Mouse (Mus musculus): Measurements from ENCODE around the gene Slc35b2.
A peak's percentile ranks its signal among the peaks of the same experiment; 100 is the strongest.

Slc35b2 gene

DNA sequence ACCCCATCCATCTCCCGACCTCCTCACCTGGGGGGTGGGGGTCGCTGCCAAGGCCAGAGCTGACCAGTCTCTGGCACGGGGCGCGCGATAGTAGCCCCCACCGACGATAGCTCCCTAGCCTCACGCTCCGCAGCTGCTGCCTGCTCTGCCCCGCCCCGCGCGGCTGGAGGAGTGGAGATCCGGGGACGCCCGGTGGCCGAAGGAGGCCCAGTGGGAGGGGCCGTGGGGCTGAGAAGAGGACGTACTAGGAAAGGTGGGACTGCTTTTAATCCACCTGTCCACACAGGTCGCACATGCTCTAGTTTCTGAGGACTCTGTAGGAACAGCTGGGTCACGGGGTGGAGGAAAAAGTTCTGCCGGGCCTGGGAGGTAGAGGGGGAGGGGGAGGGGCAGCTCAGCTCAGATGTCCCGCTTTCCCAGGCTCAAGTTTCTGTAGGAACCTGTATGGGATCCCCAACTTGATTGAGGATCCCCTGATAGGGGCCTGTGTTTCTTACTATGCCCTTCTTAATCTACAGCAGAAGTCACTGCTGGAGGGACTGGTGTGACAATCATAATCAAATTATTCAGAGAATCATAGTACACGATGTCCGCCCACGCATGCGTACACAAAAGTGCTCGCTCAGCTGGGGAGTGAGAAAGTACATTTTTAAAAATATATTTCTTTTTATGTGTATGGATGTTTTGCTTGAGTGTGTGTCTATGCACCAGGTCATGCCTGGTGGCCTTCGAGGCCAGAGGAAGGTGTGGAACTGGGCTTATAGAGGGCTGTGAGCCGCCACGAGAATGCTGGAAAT lies 36.0 kb downstream of the Slc35b2 start, which contains the start of gene Slc29a1:
Gene Slc29a1, minus strand, starts transcription at position 161 of the 797 bp plus-strand sequence.
- peak; percentile 88 for DNase-seq (ENCODE audit: low read depth, low spot score)

- DNase-seq (ENCODE audit: low read depth, low spot score), result no peak
These were observed 36.6 kb downstream of the Slc35b2 start for GRCm38 (mm10) chr17:45600267-45600666.

DNA sequence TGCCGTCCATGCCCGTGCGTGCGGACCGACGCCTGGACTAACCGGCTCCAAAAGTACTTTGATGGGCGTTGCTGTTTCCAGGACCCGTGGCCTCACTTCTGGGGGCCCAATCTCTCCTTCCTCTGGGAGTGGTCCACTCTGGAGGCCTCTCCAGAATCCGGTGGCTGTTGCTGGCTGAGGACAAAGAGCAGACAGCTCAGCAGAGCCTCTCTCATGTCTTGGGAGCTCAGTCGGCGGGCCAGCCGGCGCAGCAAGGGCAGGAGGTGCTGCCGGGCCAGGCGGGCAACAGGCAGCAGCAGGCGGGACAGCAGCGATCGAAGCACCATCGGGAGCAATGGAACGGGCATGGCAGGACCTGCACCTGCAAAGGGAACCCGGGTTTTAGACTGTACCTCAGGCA lies 37.7 kb downstream of the Slc35b2 start:
- DNase-seq (ENCODE audit: low read depth, low spot score), result peak; percentile 50

DNA sequence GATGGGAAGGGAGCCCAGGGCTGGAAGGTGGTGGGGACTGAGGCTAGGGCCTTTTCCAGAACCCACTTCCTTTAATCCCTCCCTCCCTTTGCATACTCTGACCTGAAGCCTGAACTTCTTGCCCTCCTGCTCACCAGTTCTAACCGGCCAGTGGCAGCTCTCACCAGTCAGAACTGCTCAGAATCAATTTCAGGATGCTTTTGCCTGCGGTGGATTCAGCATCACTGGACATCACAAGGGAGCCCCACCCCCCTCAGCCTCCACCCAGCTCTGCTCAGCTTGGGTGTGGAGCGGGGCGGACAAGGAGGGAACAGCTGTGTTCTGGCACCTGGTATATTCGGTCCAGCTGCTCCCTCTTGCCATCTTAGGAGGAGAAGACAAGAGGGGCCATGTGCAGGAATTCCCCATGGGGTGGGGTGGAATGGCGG lies 38.2 kb downstream of the Slc35b2 start, which contains the start of gene Mymx:
Gene Mymx, minus strand, starts transcription at position 226 of the 428 bp plus-strand sequence.
- DNase-seq (ENCODE audit: low read depth, low spot score), result peak; percentile 99

- DNase-seq (ENCODE audit: low read depth, low spot score), result no peak
These were observed 39.3 kb downstream of the Slc35b2 start for GRCm38 (mm10) chr17:45602984-45603383.

- peak; percentile 97 for DNase-seq (ENCODE audit: low read depth, low spot score)
These were observed 43.6 kb downstream of the Slc35b2 start for GRCm38 (mm10) chr17:45606992-45607879.

DNA sequence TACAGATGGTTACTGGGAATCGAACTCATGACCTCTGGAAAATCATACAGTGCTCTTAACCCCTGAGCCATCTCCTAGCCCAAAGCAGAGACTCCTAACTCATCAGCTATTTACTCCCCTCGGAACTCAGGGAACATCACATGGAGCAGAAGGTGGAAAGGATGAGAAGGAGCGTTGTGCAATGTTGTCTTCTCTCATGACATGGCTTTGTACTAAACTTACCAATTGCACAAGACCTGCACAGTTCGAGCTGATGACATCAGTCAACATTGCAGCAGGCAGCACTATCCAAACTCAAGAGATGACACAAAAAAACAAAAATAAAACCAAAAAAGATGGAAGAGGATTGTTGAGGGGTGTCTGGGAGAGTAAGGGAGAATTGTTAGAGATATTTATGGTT lies 44.7 kb downstream of the Slc35b2 start:
- no peak for DNase-seq (ENCODE audit: low read depth, low spot score)

DNA sequence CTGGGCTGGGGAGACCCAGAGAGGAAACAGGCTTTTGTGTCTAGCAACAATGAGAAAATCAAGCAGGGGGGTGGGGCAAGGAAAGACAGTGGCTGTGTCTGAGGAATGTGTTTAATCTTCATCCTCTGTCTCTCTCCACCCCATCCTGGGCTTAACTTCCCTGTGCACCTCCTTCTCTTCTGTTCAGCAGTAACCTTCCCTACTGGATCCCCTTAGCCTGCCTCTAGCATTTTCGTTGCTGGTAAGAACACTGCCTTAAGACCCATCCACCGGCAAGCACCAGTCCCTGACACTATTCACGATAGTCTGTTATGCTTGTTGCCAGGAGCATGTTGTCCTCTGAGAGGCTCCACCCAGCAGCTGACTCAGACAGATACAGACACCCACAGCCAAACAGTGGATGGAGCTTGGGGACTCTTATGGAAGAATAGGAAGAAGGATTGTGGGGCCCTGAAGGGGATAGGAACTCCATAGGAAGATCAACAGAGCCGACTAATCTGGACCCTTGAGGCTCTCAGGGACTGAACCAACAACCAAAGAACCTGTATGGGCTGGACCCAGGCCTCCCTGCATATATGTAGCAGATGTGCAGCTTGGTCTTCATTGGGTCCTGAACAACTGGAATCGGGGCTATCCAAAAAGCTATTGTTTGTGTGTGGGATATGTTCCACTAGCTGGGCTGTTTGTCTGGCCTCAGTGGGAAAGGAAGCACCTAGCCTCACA lies 46.6 kb downstream of the Slc35b2 start:
- peak; percentile 96 for DNase-seq (ENCODE audit: low read depth, low spot score)

DNA sequence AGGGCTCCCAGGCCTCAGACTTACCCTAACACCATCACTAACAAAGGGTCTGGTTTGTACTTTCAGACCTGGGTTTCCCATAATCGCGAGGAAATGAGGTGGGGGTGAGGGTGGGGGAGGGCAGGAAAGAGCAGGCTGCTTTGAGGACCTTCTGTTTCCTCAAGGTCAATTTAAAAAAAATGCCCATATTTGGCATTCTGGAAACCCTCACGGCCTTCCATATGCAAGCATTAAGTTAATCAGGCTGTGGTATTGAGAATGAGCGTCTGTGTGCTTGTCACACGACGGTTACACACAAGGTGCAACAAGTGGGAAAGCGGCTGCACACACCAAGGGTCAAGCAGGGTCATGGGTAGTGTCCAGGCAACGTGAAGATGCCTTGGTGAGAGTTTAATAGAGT lies 48.3 kb downstream of the Slc35b2 start:
- peak; percentile 65 for DNase-seq (ENCODE audit: low read depth, low spot score)

DNA sequence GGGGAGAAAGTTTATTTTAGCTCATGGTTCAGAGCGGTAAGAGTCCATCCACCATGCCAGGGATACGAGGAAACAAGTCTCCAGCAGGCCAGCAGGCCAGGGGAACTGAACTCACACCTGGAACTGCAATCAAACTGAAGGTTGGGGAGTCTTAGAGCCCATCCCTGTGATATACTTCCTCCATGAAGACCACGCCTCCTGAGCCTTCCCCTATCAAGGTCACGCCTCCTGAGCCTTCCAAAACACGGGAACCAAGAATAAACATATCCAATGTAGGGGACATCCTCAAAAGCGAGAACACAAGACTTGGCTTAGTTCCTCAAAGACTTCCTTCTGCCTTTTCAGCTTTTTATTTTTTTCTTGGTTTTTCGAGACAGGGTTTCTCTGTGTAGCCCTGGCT lies 49.2 kb downstream of the Slc35b2 start:
- peak; percentile 90 for DNase-seq (ENCODE audit: low read depth, low spot score)

- no peak for DNase-seq (ENCODE audit: low read depth, low spot score)
These were observed 52.5 kb downstream of the Slc35b2 start for GRCm38 (mm10) chr17:45616046-45616650.

DNA sequence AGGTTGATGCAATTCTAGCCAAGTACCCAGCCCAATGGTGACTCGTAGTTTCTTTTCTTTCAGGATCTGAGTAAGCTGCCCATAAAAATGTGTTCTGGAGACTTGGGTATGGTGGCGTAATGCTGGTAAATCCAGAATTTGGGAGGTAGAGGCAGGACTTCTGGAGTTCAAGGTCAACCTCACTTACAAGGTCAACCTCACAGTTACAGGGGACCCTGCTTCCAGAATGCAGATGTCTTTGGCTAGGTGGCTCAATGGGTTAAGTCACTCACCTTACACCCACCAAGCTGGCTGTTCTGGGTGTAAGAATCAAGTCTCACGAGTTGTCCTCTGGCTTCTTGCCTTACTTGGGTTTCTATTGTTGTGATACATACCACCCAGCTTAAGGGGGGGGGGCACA lies 53.0 kb downstream of the Slc35b2 start:
- peak; percentile 66 for DNase-seq (ENCODE audit: low read depth, low spot score)
